Mouse (Mus musculus) kidney, postnatal 0 days (tissue): Measurements from ENCODE around the gene Ddx31. TPM values are rescaled to one million over a fixed set of nuclear protein-coding genes. Genes with fewer than 3 reads are reported as not detected.
A peak's percentile ranks its signal among the peaks of the same experiment; 100 is the strongest.

Source experiments
- ATAC-seq: fragments of 200-750 bp; cut with Nextera tagmentation; replicated peaks from 2 replicates; pipeline ENCODE4 v1.8.0; 2017; ENCODE audit warnings: low read depth, moderate number of reproducible peaks, moderate TSS enrichment, moderate library complexity; ENCODE audit not compliant: low FRiP score
- DNase-seq: peaks from one replicate; pipeline ENCODE4 v3.0.0-alpha.2; 2016; ENCODE audit warnings: low spot score
- H3K27ac ChIP-seq: fragments of 300-500 bp; sonication (generic); 2 replicates; pipeline ENCODE4 v1.5.1; 2014; ENCODE audit warnings: mild to moderate bottlenecking
- H3K27me3 ChIP-seq: fragments of 300-500 bp; sonication (generic); 2 replicates; pipeline ENCODE4 v1.6.1; 2014; ENCODE audit warnings: low read length, mixed read lengths; ENCODE audit not compliant: insufficient read depth
- H3K36me3 ChIP-seq: fragments of 300-500 bp; sonication (generic); 2 replicates; pipeline ENCODE4 v1.6.1; 2014; ENCODE audit warnings: low read length, mixed read lengths; ENCODE audit not compliant: insufficient read depth
- H3K4me1 ChIP-seq: fragments of 300-500 bp; sonication (generic); replicated peaks from 2 replicates; pipeline ENCODE4 v1.6.1; 2014; ENCODE audit warnings: antibody characterized with exemption, low read length, mixed read lengths; ENCODE audit not compliant: insufficient read depth
- H3K4me2 ChIP-seq: fragments of 300-500 bp; sonication (generic); 2 replicates; pipeline ENCODE4 v1.6.1; 2014; ENCODE audit warnings: mild to moderate bottlenecking, low read length, moderate library complexity, mixed read lengths
- H3K4me3 ChIP-seq: fragments of 300-500 bp; sonication (generic); replicated peaks from 2 replicates; pipeline ENCODE4 v1.5.1; 2014; ENCODE audit warnings: low read depth, low read length
- H3K9ac ChIP-seq: fragments of 300-500 bp; sonication (generic); 2 replicates; pipeline ENCODE4 v1.6.1; 2014; ENCODE audit warnings: low read depth, low read length
- H3K9me3 ChIP-seq: fragments of 300-500 bp; sonication (generic); replicated peaks from 2 replicates; pipeline ENCODE4 v1.6.1; 2016; ENCODE audit warnings: low read length, inconsistent platforms, mixed read lengths
- CTCF ChIP-seq: IDR thresholded peaks from 2 replicates; pipeline ENCODE4 v1.5.1; 2016; ENCODE audit warnings: antibody characterized with exemption, low read depth, mild to moderate bottlenecking, moderate library complexity
- WGBS: fragments of 180-500 bp; shearing (Covaris S2); extraction: QIAGEN DNeasy Blood & Tissue Kit; methylation state at CpG from one replicate; pipeline ENCODE4 v1.1.7; 2014; 5-methylcytosine and 5-hydroxymethylcytosine counted together
- polyA plus RNA-seq: library from polyadenylated mRNA; unstranded; fragments of >200 nt; fragmentation: Nextera tagmentation; extraction: Ambion mirVana; gene quantifications from 2 replicates; pipeline ENCODE4 v1.2.1, GENCODE M21; 2015

The Ddx31 gene
- polyA plus RNA-seq, 1 experiment from 2014 or later, result 8.7 TPM

DNA sequence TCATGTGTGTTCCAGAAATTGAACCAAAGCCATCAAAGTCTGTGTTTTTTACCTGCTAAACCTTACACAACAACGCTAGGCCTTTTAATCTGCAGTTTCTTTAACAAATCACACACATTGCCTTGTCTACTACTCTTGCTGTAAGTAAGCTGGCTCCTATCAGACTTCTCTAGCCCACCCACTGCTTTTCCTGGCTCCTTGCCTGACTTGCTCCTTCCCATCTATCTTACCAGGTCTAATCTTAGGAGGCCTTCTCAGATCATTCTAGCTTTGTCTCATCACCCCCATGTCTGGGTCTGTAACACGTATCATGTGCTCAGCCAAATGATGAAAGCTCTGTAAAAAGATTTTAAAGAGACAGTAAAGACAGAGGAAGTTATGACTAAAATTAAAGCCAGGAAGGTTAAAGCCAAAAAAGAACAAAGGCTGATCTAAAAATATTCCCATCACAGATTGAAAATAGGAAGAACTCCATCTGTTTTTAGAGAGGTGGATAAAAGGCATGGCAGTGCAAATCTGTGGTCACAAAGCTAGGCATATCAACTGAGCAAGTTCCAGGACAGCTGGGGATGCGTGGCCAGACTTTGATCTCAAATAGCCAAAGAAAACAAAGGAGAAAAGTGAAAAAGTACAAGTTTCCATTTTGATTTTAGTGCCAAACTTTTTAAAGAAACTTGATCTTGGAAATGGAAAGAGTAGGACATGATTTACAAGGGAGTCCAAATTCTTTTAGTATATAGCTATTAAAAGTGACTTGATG is 3.8 kb upstream of the Ddx31 start:
- H3K9ac ChIP-seq, result no peak overlapping the region
- DNase-seq (peak; percentile 88), ATAC-seq (no peak)
- peak overlapping the region; percentile 44; the same call in 1 of the 2 replicates for H3K27ac ChIP-seq
- H3K4me3 ChIP-seq, result no peak overlapping the region
- no peak overlapping the region for H3K4me2 ChIP-seq
- no peak for TF ChIP-seq CTCF
- peaks cover 15% of the 10 kb centered on the region; the same call in 1 of the 2 replicates for H3K4me1 ChIP-seq
- H3K27me3 ChIP-seq, result no peaks in the 10 kb centered on the region
- 39% methylated on average over 3 of the region's 3 CpGs for WGBS
- peaks cover 23% of the 10 kb centered on the region for H3K36me3 ChIP-seq
- H3K9me3 ChIP-seq, result no peaks in the 10 kb centered on the region

DNA sequence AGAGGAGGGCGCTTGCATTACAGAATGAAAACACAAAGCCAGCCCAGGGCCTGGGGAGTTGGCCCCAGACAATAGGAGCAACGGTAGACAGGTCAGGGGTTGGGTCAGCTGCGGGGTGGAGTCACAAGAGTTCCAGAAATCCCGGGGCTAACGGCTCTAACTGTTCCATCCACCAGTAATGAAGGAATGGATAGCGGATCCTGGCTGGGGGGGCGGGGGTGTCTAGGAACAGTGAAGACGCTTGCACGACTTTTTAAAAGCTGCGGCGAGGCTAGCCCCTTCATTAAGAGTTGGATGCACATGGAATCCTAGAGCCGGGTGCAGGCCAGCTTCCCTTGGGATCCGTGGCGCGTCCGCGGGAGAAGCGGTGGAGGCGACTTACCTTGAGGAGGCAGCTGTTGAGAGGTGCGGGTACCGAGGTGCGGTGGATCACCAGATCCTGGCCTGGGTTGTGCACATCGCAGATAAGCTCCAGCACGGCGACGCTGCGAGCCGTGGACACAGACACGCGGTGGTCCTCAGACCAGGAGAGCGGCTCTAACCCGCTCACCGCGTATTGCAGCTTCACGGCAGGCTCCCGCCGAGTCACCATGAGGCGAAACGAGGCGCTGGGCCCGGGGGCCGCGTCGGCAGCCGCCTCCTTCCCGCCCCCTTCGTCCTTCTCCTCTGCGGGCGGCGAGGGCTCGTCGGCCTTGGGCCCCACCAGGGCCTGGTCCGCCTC is 545 bp upstream of the Ddx31 start:
- H3K9me3 ChIP-seq, result no peaks in the 10 kb centered on the region
- peaks cover under 1% of the 10 kb centered on the region; the same call in 1 of the 2 replicates for H3K36me3 ChIP-seq
- H3K9ac ChIP-seq, result peak overlapping the region; percentile 81
- H3K4me2 ChIP-seq, result peak overlapping the region; percentile 70
- DNase-seq (peak; percentile 9), ATAC-seq (peak; percentile 34)
- peaks cover 15% of the 10 kb centered on the region; the same call in 1 of the 2 replicates for H3K4me1 ChIP-seq
- no peak for TF ChIP-seq CTCF
- peak overlapping the region; percentile 68 for H3K4me3 ChIP-seq
- WGBS, result under 1% methylated on average over 53 of the region's 53 CpGs
- H3K27me3 ChIP-seq, result no peaks in the 10 kb centered on the region
- peak overlapping the region; percentile 90 for H3K27ac ChIP-seq

DNA sequence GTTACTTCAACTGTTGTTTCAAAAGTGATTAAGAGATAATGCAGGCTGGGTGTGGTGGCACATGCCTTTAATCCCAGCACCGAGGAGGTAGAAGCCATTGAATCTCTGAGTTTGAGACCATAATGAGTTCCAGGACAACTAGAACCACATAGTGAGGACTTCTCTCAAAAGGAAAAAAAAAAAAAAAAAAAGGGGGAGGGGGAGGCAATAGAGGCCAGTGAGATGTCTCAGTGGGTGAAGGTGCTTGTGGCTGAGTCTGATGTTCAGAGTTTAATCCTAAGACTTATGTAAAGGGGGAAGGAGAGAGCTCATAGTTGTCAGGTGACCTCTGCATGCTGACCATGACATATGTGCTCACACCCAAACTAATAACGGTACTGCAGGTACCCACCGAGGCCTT is 1.8 kb downstream of the Ddx31 start:
- no peaks in the 10 kb centered on the region for H3K9me3 ChIP-seq
- WGBS, result 68% methylated on average over 3 of the region's 3 CpGs
- H3K27ac ChIP-seq, result no peak overlapping the region
- no peak for TF ChIP-seq CTCF
- peaks cover 9% of the 10 kb centered on the region; the same call in 1 of the 2 replicates for H3K36me3 ChIP-seq
- DNase-seq (no peak), ATAC-seq (no peak)
- H3K9ac ChIP-seq, result no peak overlapping the region
- H3K4me1 ChIP-seq, result peaks cover 12% of the 10 kb centered on the region; the same call in 1 of the 2 replicates
- peak overlapping the region; percentile 70; the same call in 1 of the 2 replicates for H3K4me2 ChIP-seq
- H3K27me3 ChIP-seq, result no peaks in the 10 kb centered on the region
- H3K4me3 ChIP-seq, result no peak overlapping the region

DNA sequence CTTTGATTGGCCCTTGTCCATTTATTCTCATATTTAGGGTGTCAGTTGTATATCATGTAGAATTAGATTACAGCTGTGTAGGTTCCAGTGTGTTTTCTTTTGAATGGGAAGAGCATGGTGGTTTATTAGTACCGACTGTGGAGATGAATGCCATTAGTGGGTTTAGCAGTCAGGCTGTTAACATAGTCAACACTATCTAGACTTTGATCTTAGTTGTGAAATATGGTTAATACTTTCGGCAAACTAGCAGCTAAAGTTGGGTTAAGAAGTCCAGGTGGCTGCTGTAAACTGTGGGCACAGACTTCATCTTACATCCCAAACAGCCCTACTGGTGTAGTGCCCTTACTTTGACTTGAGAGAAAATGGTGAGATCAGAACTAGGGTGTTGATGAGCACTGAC is 8.7 kb downstream of the Ddx31 start:
- no peak for TF ChIP-seq CTCF
- H3K36me3 ChIP-seq, result peaks cover 27% of the 10 kb centered on the region
- WGBS, result 81% methylated on average over 2 of the region's 2 CpGs

DNA sequence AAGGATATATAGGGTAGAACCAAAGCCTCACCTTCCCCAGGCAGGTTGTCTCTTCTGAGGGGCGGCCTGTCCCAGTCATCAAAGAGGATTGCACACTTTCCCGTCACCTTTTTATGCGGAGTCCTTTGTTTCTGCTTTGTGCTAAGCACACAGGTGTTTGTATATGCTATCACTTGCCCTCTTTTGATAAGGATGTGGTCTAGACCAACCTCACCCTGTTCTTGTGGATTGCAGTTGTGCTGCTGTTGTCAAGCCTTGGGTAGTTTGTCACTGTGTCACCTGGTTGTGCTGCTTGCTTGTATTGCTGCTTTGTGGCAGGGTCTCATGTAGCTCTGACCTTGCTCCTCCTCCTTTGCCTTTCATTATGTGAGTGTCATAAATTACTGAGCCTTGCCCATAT is 12.4 kb downstream of the Ddx31 start:
- Histone ChIP-seq H3K9me3 (no peaks in the 10 kb centered on the region), H3K27me3 (no peaks in the 10 kb centered on the region), H3K4me2 (no peak overlapping the region), H3K4me3 (no peak overlapping the region), H3K36me3 (peaks cover 27% of the 10 kb centered on the region), H3K9ac (no peak overlapping the region), H3K27ac (no peak overlapping the region), H3K4me1 (no peaks in the 10 kb centered on the region)
- 93% methylated on average over 3 of the region's 3 CpGs for WGBS
- TF ChIP-seq CTCF, result no peak
- DNase-seq, result no peak
- ATAC-seq, result no peak

More for the DNA sequence above, 8.7 kb downstream of the Ddx31 start:
- Histone ChIP-seq H3K27ac (no peak overlapping the region), H3K4me1 (no peaks in the 10 kb centered on the region), H3K4me2 (no peak overlapping the region), H3K9me3 (no peaks in the 10 kb centered on the region), H3K4me3 (no peak overlapping the region), H3K27me3 (no peaks in the 10 kb centered on the region), H3K9ac (no peak overlapping the region)
- DNase-seq (no peak), ATAC-seq (no peak)

DNA sequence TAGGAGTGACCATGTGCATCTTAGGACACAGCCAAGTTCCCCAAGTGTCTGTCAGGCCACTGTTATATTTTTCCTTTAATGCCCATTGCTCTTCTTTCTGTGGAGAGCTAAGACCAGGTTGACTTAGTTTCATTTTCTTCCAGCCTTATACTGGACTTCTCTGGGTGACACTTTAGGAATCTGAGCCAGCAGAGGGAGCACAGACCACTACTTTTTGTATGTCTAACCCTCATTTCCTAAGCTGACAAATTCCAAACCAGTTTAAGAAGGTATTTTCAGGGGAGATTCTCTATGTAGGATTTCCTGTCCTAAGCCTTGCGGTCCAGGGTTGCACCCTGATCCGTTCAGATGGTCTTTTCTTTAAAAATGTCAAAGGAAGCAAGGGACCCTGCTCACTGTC is 15.6 kb downstream of the Ddx31 start:
- ATAC-seq (no peak), DNase-seq (peak; percentile 17)
- Histone ChIP-seq H3K27ac (no peak overlapping the region), H3K9me3 (no peaks in the 10 kb centered on the region), H3K9ac (no peak overlapping the region), H3K4me1 (no peaks in the 10 kb centered on the region), H3K27me3 (no peaks in the 10 kb centered on the region), H3K4me3 (no peak overlapping the region), H3K4me2 (no peak overlapping the region), H3K36me3 (peaks cover 33% of the 10 kb centered on the region)
- 89% methylated on average over 2 of the region's 2 CpGs for WGBS
- TF ChIP-seq CTCF, result peak; percentile 39; the same call in 1 of the 2 replicates
